Mouse (Mus musculus): ENCODE results near the gene Caln1.

Caln1 gene

DNA sequence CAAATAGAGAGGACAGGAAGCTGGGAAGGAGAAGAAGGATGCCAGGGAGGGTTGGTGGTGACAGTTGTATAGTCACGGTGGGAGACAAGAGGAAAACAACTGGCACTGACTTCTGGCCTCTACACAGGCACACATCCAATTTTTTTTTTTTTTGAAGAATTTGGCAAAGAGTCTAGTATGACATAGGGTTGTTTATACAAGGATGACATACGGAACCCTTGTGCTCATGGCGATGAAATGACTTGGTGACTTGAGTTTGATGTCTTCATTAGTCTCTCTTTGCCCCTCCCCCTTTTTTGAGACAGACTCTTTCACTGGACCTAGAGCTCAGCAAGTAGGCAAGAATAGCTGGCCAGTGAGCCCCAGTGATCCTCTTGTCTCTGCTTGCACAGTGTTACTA lies 322.1 kb downstream of the Caln1 start:
- DNase-seq (ENCODE audit: low spot score), result no peak

DNA sequence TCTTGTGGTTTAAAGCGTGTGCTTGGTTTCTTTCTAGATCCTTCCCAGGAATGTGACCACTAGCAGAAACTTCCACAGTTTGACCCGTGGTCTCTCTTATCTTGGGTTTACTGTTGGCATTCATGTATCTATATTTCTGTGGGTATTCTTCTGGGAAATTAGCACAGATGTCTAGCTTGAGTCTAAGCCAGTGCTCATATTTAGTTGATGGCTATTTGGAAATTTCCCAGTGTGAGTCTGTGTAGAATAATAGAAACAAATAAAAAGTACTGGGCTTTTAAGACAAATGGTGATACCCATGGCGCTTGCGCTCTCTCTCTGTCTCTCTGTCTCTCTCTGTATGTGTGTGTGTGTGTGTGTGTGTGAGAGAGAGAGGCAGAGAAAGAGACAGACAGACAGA lies 330.2 kb downstream of the Caln1 start:
- no peak for DNase-seq (ENCODE audit: low spot score)

DNA sequence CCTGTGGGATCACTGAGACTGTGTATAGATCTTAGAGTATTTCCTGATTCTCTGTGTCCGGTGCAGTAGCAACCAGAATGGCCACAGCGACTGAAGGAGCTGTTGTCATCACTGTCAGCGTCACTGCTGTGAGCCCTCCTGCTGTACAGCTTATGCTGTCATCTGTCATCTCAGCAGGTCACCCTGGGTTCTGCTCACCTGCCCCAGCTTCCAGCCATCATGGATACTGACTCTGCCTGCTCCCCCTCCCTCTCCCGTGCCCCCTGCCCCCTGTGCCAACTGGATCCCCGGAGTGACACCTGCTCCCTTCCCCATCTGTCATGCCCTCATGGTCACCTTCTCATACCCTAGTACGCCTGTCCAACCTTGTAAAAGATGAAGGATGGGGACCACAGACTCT lies 332.5 kb downstream of the Caln1 start:
- DNase-seq (ENCODE audit: low spot score), result no peak

DNA sequence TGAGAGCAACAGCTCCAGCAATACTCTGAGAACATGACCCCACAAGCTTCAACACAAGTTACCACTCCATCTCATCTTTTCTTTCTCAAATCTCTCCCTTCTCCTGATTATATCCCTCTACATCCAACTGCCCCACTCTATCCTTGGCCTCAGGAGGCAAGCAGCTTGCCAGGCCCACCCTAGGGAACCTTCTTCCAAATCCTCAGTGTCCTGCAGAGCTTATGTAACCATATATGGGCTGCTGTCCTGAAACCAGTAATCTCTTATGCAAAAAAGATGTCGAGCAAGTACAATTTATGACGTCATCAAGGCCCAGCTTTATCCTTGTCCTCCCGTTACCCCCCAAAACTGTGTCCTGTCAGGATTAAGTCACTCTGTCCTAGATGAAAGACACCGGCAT lies 333.1 kb downstream of the Caln1 start:
- no peak for DNase-seq (ENCODE audit: low spot score)

DNA sequence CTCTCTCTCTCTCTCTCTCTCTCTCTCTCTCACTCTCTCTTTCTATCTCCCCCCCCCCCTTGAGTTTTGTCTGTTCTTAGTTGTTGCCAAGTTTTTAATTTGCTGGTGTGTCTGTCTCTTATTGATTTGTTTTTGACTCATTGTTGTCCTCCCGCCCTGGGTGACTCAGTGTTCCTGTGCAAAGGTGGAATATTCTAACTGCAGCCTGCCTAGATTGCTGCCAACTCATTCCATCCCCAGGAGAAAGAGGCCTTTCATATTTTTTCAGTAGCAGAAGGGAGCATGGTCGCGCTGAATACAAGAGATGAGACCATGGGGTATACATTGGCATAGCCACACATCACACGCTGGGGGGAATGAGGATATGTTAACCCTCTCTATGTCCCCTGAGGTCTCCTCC lies 335.6 kb downstream of the Caln1 start:
- DNase-seq (ENCODE audit: low spot score), result no peak

DNA sequence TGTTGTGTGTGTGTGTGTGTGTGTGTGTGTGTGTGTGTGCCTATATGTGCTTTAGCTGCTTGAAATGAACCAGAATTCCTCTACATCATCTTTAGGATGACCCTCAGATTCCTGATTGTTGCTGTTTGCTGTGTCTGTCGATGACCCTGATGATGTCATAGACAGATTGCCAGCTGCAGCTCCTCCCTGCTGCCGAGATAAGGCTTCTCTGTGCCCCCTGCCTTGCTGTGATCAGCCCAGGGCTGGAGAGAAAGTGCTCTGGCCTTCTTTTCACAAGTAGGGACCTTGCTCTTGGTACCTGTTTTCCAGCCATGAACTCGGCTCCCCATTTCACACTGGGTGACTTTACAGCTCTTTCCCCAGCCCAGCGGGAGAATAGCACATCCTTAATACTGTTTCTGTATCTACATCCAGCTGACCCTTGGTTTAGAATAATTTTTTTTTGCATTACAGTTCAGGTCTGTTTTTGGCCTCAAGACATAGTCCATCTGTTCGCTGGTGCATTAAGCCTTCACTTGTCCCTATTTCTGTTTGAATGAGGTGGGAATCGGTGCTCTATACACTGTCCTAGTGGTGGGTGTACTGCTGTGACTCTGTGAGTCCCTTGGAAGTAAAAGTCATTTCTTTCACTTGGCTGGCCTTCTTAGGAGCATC lies 337.1 kb downstream of the Caln1 start:
- DNase-seq (ENCODE audit: low spot score), result no peak

DNA sequence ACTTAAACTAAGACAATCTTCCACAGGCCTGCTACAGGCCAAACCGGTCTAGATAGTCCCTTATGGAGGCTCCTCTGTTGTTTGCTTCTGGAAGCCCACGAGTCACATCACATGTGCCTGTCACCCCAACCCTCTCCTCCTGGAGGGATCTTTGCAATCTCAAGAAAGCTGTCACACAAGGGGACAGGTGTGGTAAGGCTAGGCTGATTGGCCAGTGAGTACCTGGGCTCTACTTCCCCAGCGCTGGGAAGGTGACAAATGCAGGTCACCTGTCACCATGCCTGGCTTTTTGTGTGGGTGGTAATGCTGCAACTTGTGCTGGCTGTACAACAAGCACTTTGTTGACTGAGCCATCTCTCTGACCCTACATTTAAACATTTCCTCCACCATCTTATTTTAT lies 338.5 kb downstream of the Caln1 start:
- no peak for DNase-seq (ENCODE audit: low spot score)

DNA sequence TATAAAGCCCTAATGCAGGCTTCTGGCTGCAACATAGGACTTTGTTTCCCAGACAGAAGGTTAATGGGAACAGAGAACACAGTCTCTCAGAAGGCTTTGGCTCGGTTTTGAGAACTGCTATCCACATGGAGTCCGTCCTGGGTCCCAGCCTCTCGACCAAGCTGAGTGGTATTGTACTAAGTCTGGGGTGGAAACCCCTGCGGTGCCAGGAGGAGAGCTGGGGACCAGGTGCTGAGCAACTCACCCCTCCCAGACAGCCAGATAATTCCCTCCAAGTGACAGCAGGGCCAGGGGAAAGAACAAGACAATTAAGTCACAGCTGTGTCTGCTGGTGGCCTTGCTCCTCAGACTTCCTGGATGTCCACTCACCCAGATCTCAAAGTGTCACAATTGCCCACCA lies 339.4 kb downstream of the Caln1 start:
- DNase-seq (ENCODE audit: low spot score), result no peak

DNA sequence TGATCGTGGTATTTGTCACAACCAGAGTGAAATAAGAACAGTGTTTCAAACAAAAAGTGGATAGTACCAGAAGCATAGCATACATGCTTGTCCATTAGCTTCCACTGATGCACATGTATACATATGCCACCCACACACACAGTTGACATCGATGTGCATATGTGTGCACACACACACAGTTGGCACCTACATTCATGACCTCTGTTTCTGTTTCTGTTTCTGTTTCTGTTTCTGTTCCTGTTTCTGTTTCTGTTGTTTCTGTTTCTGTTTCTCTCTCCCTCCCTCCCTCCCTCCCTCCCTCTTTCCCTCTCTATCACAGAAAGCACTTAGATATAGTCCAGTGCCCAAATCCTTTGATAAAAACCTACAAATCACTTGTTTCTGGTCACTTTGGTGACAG lies 342.4 kb downstream of the Caln1 start:
- no peak for DNase-seq (ENCODE audit: low spot score)

DNA sequence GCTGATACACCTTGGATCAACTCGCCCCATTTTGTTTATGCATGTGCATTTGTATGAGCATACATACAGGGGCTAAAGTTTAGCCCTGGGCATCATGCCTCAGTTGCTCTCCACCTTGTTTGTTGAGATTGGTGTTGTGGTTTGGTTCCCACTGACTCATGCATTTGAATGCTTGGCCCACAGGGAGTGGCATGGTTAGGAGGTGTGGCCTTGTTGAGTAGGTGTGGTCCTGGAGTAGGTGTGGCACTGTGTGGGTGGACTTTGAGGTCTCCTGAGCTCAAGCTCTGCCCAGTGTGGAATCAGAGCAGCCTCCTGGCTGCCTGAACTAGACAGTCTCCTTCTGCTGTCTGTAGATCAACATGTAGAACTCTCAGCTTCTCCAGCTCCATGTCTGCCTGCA lies 343.0 kb downstream of the Caln1 start:
- DNase-seq (ENCODE audit: low spot score), result no peak

DNA sequence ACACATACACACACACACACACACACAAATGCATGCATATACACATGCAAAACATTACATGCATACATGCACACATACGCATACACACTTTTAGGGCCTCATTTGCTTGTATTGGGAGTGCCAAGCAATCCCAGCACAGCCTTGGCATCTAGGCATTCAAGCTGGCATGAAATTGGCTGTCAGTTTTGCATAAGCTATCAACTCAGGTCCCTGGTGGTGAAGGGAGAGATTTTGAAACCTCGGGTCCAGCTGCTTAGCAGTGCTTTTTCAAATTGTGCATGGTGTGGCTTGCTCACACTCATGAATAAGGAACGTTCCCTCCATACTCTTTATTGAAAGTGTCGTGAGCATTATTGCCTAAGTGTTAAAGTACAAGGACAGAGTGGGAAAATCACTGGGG lies 345.9 kb downstream of the Caln1 start:
- DNase-seq (ENCODE audit: low spot score), result no peak

DNA sequence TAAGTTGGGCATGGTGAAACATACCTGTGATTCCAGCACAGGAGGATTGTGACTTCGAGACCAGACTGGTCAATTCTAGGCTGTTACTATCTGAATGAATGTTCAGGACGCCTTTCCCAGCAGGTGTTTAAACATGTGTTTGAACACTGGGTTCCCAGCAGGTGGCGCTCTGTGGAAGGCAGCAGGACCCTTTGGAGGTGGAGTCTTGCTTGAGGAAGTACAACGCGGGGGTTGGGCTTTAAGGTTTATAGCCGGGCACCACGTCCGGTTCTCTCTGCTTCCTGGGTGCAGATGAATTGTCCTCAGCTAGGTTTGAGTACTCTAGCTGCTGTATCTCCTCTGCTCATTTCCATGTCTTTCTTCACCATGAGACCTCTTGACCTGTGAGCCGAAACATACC lies 349.1 kb downstream of the Caln1 start:
- peak; percentile 32 for DNase-seq (ENCODE audit: low spot score)

DNA sequence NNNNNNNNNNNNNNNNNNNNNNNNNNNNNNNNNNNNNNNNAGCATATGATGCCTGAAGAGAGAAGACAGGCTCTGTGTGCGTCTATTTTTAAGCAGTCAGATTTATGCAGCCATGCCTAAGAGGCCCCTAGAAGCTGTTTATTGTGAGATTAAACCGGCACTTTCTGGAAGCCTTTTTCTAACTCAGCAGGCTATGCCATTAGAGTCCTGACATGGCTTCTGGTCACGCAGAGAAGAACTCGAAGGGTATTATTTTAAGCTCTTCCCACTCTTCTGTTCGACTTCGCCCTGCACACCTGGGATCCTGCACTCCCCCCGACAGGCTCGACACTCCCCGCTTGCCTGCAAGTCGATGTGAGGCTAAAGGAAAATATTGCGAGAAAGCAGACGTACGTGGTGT lies 372.9 kb downstream of the Caln1 start:
- DNase-seq (ENCODE audit: low spot score), result no peak

DNA sequence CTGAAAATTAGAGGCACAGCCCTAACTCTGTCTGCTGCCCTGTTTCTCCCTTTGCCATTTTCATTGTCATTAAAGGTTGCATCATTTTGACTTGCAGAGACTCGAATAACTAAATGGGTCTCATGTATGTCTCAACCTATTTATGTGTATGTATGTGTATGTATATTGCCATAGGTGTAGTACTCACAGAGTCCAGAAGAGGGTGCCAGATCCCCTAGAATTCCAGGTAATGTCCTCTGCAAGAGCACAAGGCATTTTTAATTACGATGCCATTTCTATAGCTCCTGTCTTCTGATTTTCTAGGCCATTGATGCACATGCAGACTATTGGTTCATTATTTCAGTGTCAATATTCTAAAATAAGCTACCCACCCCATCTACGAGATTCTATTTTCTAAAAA lies 388.3 kb downstream of the Caln1 start:
- no peak for DNase-seq (ENCODE audit: low spot score)

DNA sequence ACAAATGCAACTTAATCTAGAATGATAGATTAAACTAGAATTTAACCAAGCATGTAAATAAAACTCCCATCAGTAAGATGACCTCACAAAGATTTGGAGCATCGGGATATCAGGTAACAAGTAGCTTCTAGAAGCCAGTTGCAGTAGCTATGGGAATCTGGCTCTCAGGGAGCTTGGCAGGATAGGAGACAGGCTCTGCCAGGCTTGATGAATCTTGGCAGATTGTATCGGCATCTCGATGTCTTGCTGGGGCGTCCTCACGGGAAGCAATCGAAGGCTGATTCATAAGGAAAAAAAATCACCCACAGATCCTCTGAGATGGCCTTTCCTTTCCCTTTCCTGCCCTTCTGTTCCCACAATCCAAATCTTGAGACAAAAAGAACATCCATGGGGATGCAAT lies 396.5 kb downstream of the Caln1 start:
- no peak for DNase-seq (ENCODE audit: low spot score)

DNA sequence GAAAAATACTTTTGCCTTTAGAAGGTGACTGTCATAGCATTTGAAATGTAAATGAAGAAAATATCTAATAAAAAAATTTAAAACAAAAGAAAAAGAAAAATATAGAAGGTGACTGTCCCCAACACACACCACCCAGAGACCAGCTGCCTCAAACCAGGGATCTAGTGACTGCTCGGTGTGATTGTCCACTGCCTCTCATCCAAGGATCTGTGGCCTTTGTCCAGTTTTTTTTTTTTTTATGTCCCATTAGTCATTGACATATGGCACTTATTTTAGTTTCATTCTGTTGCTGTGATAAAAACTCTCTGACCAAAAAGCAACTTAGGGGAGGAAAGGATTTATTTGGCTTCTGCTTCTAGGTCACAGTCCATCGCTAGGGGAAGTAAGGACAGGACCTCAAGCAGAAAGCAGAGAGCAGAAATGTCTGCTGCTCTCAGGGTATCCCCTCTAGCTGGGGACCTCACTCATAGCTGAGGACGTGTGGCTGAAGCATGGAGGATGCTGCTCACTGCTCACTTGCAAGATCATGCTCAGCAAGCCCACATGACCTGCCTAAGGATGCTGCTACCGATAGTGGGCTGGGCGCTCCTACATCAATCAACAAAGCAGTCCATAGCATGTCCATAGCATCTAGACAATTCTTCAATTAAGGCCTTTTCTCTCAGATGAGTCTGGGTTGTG lies 401.9 kb downstream of the Caln1 start:
- no peak for DNase-seq (ENCODE audit: low spot score)

DNA sequence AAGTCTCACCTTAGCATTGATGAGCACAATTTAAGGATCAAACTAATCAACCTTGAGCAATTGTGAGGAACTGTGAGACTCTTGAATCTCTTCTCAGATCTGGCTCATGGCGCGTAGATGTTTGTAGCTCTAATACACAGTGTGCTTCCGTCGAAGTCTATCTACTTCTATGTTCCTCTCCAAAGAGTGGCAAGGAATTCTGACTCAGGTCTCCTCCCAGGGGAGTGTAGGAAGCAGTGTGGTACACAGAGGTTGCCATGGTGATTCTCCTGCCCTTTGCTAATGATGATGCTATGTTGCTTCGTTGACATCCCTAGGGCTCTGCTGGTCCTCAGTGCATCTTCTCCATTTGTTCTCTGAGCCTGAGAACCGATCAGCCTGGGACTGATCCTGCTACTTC lies 403.2 kb downstream of the Caln1 start:
- DNase-seq (ENCODE audit: low spot score), result no peak

DNA sequence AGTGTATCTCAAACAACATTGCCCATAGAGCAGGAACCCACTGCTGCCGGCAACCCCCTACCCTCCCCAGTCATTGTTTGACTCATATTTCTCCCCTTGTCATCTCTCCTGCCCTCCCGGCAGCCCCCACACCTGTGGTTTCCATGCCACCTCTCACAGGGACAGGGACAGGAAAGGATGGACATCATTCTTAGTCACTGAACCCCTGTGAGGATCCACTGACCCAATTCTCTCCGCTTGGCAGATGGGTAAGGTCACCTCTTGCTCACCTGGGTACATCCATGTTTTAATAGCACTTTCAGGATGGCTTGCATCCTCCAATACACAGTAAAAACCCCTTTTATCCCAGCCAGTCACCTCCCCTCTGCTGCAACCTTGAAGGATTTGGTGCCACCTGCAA lies 405.7 kb downstream of the Caln1 start:
- DNase-seq (ENCODE audit: low spot score), result no peak

DNA sequence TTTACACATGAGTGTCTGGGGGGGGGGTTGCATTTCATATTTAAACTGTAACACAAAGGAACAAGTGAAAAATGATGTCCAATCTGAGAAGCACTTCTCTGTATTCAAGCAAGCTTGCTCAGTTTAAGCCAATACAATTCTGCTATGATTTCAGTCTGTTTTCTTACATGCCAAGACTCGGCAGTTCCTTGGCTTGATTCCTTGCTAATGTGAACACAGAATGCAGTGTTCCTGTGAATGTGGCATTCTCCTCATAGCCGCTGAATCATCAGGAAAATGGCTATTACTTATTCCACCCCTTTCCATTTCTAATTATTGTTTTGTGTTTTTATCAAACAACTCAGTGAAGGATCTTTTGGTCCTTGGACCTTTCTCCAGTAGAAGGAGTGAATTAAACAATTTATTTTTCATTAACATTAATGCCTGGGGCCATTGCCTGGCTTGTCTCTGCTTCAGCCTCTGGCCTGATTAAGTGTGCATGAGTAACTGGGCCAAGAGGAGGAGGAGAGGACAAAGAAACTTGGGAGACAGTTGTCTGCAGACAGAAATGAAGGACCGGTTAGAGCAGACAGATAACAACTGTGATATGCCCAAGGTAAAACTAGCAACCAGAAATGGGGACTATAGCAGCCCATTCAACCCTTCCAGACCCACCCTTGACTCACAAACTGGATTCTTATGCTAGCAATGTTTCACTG lies 423.6 kb downstream of the Caln1 start:
- no peak for DNase-seq (ENCODE audit: low spot score)

DNA sequence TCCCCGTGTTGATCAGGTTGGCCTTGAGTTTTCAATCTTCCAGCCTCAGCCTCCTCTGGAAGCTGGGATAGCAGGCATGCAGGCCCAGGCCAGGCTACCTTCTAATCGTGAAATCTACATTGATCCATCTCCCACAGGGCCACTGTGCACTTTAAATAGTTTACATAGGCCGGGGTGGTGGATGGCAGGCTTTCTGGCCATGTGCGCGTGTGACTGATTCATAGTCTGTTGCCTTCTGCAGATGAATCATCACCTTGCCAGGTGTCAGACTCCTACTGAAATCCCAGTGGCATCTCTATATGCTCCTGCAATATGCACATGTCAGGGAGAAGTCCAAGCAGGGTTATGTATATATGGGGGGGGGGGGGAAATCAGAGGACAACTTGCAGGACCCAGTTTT lies 428.5 kb downstream of the Caln1 start:
- no peak for DNase-seq (ENCODE audit: low spot score)

DNA sequence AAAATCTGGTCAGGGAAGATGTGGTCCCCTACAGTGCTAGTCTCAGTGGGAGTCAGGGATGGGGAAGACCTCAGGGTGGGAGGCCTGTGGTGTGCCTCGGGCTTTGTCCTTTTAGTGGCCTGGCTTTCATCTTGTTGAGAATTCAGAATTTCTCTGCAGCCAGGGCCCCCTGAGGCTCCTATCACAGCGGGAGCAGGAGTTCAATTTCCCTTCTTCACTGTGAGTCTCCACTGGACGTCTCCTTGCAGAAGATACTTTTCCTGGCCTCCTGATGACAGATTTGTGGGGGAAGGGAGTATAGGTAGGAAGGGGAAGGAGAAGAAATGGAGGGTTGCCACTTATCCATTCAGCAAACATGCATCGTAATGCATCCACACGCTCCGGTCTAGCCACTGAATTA lies 441.1 kb downstream of the Caln1 start:
- no peak for DNase-seq (ENCODE audit: low spot score)

DNA sequence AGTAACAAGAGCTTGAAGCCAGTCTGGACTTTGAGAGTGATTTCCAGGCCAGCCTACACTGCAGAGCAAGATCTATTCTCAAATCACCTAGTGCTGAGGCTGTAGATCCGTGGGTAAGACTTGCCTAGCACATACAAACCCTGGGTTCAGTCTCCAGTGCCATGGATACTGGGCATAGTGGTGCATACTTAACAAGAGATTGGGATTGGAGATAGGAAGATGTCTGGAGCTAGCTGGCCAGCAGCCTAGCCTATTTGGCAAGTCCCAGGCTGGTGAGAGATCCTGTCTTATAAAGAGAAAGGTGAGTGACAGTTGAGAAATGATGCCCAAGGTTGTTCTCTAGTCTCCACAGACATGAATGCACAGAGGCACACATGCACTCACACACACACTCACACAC lies 441.6 kb downstream of the Caln1 start:
- DNase-seq (ENCODE audit: low spot score), result no peak

DNA sequence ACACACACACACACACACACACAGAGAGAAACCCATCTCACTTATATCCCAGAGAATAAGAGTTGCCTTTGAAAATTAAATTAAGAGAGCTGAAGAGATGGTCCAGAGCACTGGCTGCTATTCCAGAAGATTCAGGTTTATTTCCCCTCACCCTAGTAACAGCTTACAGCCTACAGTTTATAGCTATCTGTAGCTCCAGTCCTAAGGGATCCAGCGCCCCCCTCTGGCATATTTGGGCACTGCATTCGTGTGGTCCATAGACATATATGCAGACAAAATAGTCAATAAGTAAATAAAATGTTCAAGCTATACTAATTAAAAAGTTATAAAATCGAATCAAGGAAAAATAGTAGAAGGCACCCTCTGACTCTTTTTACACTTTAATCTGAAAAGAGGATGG lies 442.0 kb downstream of the Caln1 start:
- peak; percentile 39 for DNase-seq (ENCODE audit: low spot score)

DNA sequence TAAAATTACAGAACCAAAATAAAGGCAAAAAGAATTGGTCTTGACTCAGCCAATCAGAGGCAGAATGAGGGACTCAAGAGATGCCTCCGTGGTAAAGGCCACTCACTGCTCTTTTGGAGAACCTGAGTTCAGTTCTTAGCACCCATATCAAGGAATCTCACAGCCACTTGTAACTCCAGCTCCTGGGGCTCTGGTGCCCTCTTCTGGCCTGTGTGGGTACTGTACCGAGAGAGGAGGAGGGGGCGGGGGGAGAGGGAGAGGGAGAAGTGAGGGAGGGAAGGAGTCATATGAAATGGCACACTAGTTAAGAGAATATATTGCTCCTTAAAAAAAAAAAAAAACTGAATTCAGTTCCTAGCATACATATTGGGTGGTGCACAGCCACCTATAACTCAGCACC lies 442.7 kb downstream of the Caln1 start:
- no peak for DNase-seq (ENCODE audit: low spot score)
